Mouse (Mus musculus) regulatory T cell (primary cell): Measurements from ENCODE around the gene Gm20388.
"Not testable (repeated sequence)": the region's sequence is repeated elsewhere in the genome, so short reads cannot be mapped to it uniquely, and the experiment has no call there.

ENCODE experiments used
- in situ Hi-C: fragments of 300-600 bp; cut with MboI, MseI; formaldehyde crosslinking; loops from one replicate; pipeline ENCODE4 v1.15.1; 2025; ENCODE audit warnings: high pct_unique_total_duplicates

Gene Gm20388

DNA sequence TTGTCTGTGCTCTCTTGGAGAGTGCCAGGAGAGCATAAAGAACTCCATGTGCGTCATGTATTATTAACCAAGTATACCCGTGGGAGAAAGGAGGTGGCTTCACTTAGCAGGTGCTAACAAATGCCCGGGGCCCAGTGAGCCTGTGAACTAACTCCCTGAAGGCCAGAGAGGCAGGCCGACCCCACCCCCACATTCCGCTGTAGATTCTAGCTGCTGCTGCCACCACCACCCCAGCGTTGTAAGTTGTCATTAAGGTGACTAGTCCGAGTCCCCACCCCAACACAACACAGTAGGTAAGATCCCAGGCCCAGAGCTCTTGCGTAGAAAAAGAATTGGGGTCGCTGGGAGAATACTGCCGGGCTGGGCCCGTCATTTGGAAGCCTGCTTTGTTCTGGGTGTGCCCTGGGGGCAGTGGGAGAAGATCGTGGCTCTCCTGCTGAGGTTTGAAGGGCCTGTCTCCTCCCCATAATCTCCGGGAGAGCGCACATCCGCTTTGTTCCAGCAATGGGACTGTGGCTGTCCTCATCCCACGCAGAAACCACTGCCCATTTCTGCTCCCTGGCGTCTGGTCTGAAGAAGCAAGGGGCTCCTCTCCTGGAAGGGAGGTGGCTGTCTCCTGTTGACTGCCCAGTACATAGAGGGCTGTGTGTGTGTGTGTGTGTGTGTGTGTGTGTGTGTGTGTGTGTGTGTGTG, 1214.1 kb downstream of the Gm20388 start:
- in situ Hi-C loops = loop anchor here (5.0 to 25.0 kb wide), 3 partner anchors 88 to 788 kb away; partner anchors contain the start of gene Slc7a5

DNA sequence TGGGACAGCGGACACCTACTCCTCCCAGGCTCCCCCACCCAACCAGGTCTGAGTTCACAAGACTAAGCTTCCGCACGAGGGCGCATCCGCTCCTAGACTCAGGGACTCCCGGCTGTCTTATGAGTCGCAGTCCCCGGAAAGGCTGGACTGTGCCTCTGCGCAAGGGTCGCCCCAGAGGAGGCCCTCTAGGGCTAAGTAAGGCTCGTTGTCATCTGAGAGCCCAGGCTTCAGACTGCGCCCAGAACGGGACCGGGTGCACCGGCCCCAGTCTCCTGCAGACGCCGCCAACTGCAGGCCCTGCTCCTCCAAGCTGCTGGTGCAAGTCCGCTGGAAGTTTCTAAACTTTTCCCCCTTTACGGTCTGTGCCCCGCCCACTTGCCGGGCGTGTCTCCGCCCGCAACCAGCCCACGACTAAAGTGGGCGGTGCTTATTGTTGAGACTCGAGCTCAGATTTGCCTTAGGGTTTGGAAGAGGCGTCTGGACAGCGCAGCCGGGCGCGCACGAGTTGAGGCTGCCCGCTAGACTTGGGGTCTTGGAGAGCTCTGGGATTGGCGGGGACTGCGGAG, 1214.8 kb downstream of the Gm20388 start:
- in situ Hi-C loops = loop anchor here (10.0 kb wide), 1 partner anchor 369 kb away; no protein-coding TSS in a partner anchor

DNA sequence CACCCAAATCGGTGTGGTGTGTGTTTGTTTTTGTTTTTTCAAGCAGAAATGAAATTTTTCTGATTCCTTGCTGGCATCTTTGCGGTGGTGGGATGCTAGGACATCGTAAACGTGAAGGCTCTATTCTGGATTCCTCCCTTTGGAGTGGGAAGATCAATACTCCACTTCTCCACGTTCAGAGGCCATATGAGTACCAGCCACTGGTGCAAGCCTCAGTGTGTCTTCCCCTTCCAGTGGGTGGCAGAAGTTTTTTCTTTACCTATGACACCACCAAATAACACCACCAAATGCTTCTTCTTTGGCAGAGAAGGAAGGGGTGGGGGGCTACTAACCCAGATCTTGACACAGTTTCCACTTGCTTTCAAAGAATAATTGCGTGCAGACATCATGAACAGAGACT, 1215.5 kb downstream of the Gm20388 start:
- in situ Hi-C loops = loop anchor here (10.0 kb wide), 1 partner anchor 369 kb away; no protein-coding TSS in a partner anchor

DNA sequence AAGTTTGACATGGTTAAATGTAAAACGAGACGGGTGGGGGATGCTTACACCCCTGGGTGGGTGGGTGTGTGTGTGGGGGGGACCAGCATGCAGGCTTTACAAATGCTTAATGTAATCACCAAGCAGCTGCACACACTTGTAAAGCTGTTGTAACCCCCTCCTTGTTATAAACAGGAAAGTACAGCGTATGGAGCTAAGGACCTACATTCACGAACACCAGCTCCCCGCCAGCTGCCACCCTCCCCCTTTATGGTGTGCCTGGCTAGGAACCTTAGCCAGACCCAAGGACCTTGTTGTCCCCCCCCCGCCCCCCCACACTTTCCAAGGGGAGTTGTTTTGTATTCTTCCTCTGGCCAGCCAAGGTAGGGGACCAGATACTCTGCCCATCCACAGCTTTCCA, 1216.1 kb downstream of the Gm20388 start:
- in situ Hi-C loops = loop anchor here (10.0 kb wide), 1 partner anchor 368 kb away; no protein-coding TSS in a partner anchor

DNA sequence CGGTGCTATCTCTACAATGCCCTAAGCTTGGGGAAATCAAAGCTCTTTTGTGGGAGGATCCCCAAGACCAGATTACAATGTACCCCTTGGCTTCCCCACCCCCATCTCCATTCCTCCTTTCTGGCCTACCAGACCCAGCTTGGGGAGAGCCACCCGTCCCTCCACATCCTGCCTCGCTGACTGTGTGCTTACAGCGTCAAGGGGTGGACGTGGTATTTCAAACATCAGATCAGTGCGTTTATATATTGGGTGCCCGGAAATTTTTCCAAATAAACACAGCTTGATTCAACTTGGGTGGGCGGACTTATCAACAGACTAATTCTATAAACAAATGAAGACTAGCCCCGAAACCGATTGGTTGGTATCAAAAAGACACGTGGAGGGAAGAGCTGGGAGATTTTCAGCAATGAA, 1216.7 kb downstream of the Gm20388 start:
- in situ Hi-C loops = loop anchor here (10.0 kb wide), 1 partner anchor 368 kb away; no protein-coding TSS in a partner anchor

DNA sequence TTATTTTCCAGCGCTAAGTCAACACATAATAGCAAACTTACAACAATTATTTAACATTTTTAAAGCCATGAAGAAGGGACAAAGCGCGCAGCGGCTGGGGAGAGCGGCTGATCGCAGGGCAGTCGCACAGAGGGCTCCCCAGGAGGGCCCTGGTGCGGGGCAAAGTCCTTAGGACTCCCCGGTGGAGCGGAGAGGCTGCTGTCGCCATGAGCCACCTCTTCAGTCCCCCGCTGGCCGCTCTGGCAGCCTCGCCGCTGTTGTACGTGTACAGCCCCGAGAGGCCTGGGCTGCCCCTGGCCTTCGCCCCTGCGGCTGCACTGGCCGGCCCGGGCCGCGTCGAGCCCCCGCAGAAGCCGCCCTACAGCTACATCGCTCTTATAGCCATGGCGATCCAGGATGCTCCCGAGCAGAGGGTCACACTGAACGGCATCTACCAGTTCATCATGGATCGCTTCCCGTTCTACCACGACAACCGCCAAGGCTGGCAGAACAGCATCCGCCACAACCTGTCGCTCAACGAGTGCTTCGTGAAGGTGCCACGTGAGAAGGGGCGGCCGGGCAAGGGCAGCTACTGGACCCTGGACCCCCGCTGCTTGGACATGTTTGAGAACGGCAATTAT, 1217.2 kb downstream of the Gm20388 start, which contains the start of gene Foxl1:
Gene Foxl1, plus strand, starts transcription at position 185 of the 620 bp plus-strand sequence.
- in situ Hi-C loops = loop anchor here (10.0 kb wide), 1 partner anchor 367 kb away; no protein-coding TSS in a partner anchor

DNA sequence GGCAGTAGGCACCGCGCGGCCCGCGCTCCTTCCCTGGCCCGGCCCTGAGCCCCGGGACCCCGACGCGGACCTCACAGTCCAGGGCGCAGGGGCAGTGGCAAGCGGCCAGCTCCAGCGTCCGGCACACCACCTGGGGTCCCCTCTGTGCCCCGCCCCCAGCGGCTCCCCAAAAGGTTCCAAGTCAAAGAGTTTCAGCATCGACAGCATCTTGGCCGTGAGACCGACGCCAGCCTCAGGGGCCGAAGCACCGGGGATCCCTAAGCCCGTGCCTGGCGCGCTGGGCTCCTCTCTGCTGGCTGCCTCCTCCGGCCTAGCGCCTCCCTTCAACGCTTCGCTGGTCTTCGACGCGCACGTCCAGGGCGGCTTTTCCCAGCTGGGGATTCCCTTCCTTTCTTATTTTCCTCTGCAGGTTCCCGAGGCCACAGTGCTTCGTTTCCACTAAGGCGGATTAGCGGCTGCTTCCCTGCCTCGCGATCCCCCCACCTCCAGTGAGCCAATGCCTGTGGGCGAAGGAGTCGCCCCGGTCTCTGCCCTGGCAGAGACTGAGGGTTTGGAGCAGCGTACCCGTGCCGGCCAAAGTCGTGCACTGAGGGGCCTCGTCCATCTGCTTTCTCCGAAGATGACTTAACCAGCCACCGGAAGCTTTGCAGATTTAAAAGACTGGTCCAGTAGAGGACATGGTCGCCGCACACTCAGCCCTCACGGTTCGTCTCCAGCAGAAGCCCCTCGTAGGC, 1218.1 kb downstream of the Gm20388 start:
- in situ Hi-C loops = loop anchor here (10.0 kb wide), 1 partner anchor 366 kb away; no protein-coding TSS in a partner anchor

DNA sequence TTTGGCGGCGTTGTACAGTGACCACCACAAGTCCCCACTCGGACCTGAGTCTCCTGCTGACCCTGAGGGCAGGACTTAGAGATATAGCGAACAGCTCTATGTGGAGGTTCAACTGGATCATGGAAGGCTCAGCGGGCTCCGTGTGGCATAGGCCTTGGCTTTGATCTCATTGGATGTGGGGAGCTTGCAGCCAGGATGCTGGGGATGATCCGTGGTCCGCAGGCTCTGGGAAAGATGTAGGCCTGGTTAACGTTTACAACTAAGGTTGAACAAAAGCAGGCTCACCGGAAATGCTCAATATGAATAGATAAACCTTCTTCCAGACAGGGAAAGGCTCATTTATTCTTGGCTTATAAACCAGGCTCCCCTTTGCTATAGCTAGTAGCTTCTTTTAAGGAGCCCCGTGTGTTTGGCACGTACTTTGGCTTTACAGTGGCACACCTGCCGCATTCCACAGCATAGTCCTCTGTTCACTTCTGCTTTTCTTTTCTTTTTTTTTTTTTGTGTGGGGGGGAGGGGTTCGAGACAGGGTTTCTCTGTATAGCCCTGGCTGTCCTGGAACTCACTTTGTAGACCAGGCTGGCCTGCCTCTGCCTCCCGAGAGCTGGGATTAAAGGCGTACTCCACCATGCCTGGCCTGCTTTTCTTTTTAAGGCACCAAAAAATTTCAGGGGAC, 1218.8 kb downstream of the Gm20388 start:
- in situ Hi-C loops = loop anchor here (10.0 kb wide), 1 partner anchor 365 kb away; no protein-coding TSS in a partner anchor

DNA sequence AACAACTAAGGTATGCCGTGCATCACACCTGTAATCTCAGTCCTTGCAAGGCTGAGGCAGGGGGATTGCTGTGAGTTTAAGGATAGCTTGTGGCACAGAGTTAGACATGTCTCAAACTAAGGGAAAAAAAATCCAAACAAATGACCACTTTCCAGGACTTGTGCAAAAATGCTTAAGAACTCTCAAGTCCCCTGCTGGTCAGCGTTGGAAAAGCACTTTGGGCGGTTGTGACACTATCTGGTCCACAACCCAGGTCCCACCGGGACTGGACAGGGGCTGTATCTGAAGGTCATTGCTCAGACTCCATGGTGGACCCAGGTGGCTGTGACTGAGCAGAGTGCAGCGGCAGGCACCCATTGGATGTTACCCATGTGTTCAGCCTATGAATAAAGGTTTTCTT, 1219.9 kb downstream of the Gm20388 start:
- in situ Hi-C loops = no loop called here

DNA sequence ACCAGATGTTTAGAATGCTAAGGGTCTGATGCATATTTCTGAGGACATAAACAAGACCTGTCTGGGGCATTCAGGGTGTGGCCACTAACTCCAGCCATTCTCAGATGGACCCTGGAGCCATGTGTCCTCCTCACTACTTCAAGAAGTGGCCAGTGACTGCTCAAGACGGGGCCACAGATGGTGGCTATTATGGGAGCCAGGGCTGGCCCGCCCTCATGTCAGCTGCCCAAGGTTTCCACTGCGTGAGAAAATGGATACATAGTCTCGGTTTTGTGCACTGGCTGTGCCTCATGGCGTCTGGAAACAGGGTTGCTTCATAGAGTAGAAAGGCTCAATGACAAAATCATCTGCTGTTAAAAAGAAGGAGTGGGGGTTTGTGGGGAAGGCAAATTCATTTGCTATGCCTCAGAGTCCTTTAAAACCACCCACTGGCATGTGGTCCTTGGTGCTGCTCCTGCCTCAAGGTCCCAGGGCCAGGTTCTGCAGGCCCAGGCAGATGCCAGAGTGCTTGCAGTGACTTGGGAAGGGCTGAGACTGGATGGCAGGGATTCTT, 1222.4 kb downstream of the Gm20388 start:
- in situ Hi-C loops = no loop called here

DNA sequence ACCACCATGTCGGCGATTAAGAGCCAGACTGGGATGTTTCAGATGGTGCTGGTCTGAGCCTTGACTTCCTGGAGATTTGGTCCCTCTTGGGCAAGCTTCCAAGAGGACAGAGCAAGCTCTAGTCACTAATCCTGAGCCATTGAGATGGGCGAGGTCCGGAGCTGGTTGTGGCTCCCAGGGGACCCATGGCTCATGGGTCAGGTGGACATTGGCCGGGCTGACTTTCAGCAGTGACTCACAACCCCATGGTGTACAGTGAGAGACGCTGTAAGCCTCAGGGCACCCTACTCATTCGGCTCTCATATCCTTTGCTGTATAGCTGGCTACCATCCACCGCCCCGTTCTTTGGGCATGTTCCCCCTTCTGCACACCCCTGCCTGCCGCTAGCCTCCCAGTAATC, 1223.5 kb downstream of the Gm20388 start:
- in situ Hi-C loops = no loop called here

DNA sequence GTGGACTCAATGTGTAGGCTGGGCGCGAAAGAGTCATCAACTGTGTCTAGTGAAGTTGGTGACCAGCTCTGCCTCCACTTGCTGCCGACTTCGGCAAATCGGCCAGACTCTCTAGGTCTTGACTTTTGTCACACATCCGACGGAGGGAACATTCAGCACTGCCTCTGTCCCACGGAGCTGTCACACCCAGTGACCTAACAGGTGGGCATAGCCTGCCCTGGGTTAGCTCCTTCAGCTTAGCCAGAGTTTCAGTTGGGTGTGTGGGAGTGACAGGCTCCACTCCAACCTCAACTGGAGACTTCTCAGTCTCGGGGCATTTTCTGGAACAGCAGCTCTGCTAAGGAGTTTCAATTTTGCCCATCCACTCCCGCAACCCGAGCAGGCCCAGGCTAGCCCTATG, 1223.9 kb downstream of the Gm20388 start:
- in situ Hi-C loops = no loop called here

DNA sequence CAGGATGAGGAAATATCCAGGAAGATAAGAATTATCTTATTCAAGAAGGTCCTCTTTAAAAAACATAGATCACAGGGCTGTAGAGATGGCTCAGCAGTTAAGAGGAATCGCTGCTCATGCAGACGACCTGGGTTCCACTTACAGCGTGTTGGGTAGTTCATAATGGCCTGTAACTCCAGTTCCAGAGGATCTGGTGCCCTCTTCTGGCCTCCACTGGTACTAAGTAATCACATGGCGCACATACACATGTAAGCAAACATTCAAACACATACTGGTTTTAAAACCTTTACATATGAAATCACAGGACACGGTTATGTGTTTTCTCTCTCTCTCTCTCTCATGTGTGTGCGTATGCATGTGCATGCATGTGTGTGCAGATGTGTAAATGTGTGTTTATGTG, 1226.2 kb downstream of the Gm20388 start:
- in situ Hi-C loops = no loop called here

DNA sequence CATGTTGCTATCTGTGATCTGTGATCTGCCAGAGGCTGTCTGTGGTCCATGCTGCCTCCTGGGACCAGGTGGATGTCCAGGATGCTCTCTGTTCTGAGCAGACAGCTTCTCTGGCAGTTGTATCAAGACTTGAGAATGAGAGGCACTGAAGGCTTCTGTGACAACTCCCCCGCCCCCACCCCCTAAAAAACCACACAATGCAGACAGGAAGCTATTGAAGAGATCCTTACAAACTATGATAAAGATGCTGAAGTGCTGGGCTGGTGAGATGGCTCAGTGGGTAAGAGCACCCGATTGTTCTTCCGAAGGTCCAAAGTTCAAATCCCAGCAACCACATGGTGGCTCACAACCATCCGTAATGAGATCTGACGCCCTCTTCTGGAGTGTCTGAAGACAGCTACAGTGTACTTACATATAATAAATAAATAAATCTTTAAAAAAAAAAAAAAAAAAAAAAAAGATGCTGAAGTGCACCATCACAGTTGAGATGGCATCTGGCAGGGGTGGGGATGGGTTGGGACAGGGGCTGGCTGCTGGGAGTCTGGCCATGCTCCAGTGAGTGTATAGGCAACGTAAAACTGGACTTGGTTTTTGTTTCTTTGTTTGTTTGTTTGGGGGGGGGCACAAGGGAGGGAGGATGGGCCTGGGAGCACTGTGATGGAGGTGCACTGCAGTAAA, 1235.0 kb downstream of the Gm20388 start:
- in situ Hi-C loops = not testable (repeated sequence)

DNA sequence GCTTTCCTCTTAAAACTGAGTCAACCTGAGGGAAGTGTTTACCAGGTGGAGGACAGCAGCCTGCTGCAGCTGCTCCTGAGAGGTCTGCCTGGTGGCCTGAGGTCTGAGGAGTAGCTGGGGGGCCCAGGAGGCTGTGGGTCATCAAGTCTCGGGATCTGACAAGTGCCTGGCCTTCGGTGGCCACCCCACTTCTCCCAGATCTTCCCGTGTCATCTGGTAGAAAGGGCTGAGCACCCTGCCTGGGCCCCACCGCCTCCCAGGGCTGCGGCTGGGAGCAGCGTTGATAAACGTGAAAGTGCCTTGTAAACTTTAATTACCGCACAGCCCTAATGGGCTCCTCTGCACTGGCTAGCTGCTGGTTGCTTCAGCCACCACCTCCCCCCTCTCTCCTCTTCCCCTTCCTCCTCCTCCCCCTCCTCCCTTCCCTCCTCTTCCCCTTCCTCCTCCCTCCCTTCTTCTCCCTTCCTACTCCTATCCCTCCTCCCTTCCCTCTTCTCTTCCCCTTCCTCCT, 1238.0 kb downstream of the Gm20388 start:
- in situ Hi-C loops = no loop called here

DNA sequence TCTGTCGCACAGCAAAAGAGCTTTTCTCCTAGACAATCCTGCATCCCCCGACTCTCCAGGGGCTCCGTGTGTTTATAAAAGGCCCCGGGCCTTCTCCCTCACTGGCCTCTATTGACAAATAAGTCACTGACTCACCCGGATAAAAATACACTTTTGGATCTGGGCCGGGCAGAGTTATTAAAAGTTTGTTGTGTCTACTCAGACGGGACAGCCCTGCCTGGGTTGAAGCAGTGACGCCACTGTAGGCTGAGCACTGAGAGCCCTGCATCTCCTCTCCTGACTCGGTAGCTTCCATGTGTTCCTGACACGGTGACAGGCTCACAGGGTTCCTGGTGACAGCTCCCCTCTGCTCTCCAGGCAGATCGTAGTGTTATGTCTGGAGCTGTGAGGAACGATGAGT, 1241.8 kb downstream of the Gm20388 start:
- in situ Hi-C loops = no loop called here

DNA sequence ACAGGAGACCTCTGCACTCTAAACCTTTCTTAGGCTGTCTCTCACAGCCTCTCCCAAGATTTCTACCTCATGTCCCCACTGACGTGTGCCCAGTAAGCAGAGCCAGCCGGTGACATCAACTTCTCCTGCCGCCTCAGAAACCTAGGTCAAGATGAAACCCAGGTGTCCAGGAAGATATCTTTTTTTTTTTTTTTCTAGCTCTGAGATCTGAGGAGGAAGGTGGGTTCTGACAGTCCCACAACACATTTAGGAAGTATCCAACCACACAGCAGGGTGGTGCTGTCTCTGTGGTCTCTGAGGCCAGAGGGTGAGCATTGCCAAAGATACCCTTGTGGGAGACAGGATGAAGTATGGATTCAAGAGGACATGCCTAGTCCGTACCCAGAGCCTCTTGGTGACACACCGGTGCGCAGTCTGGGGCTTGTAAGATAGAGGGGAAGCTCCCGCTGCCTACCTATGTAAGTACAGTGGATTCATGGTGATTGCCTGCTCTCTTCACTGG, 1246.4 kb downstream of the Gm20388 start:
- in situ Hi-C loops = no loop called here

DNA sequence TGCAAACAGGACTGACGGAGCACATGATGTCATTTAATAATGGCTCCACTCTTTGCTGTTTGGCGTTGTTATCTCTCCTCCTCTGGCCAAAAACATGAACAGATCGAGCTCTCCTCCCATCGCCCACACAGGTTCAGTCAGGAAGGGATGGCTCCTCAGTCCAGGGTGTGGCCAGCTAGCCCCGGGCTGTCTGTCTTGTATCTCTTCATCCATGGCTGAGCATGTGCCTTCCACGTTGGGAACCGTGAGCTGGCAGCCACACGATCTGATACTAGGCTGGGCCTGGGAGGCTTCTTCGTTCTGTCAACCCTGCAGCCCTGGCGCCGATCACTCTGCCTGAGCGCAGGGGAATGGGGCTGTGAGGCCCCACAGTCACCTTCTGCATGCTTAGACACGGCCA, 1248.2 kb downstream of the Gm20388 start:
- in situ Hi-C loops = no loop called here

DNA sequence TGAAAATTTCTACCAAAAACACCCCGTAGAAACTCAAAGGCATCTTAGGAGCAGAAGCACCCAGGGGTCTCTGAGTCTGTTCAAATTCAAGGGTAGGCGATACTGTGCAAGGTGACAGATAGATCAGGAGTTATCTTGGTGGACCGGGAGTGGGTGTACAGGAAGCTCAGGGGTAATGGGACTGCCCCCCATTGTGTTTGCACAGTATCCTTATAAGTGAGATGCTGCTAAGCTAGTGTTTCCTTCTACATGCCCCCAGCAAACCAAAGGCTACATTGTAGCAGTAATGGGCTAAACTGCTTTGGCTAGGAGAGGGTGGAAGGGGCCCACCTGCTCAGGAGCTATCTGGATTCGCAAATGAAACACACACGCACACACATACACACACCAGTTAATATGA, 1250.8 kb downstream of the Gm20388 start:
- in situ Hi-C loops = no loop called here

DNA sequence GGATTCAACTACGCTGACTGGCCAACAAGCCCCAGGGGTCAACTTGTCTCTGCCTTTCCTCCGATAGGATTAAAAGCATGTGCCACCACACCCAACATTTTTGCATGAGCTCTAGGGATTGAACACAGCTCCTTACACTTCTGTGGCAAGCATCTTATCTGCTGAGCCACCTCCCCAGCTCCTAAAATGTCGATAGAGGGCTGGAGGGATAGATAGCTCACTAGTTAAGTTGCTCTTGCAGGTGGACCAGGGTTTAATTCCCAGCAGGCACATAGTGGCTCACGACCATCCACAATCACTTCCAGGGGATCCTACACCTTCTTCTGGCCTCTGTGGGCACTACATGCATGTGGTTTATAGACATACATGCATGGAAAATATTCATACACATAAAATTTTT, 1251.8 kb downstream of the Gm20388 start:
- in situ Hi-C loops = no loop called here
